Mouse (Mus musculus) kidney, adult 2 months (tissue): ENCODE data around the gene Slc25a43. TPM values are rescaled to one million over a fixed set of nuclear protein-coding genes. Genes with fewer than 3 reads are reported as not detected.
"Not testable (repeated sequence)": the region's sequence is repeated elsewhere in the genome, so short reads cannot be mapped to it uniquely, and the experiment has no call there.

ENCODE experiments used
- DNase-seq: peaks from one replicate; pipeline ENCODE4 v3.0.0; 2021
- H3K27ac ChIP-seq: fragments of 200-500 bp; 2 replicates; pipeline ENCODE4 v1.5.1; 2012; ENCODE audit warnings: low read depth, low read length, control low read depth, inconsistent platforms; ENCODE audit not compliant: insufficient read depth
- H3K27me3 ChIP-seq: fragments of 200-500 bp; replicated peaks from 2 replicates; pipeline ENCODE4 v1.6.1; 2012; ENCODE audit warnings: mild to moderate bottlenecking, moderate library complexity, low read length, inconsistent platforms; ENCODE audit not compliant: control insufficient read depth, insufficient read depth
- H3K36me3 ChIP-seq: fragments of 200-500 bp; 2 replicates; pipeline ENCODE4 v1.6.1; 2012; ENCODE audit warnings: mild to moderate bottlenecking, moderate library complexity, low read length, inconsistent platforms; ENCODE audit not compliant: control insufficient read depth, insufficient read depth
- H3K4me1 ChIP-seq: fragments of 200-500 bp; 2 replicates; pipeline ENCODE4 v1.6.1; 2011; ENCODE audit warnings: low read length; ENCODE audit not compliant: control insufficient read depth, insufficient read depth
- H3K4me3 ChIP-seq: fragments of 200-500 bp; 2 replicates; pipeline ENCODE4 v1.5.1; 2011; ENCODE audit warnings: mild to moderate bottlenecking, low read depth, low read length, control low read depth; ENCODE audit not compliant: insufficient read depth
- CTCF ChIP-seq: fragments of 200-500 bp; conservative IDR thresholded peaks from 2 replicates; pipeline ENCODE4 v1.5.1; 2011; ENCODE audit warnings: low read depth, mild to moderate bottlenecking, control low read depth, low read length, moderate library complexity, mixed read lengths; ENCODE audit not compliant: insufficient read depth, insufficient read length
- POLR2A ChIP-seq: fragments of 200-500 bp; IDR thresholded peaks from one replicate; pipeline ENCODE4 v1.6.1; 2011; ENCODE audit warnings: low read depth, low read length, control low read depth
- WGBS: fragments of 180-500 bp; shearing (Covaris S2); methylation state at CpG from one replicate; pipeline ENCODE4 v1.1.7; 2018; 5-methylcytosine and 5-hydroxymethylcytosine counted together
- polyA plus RNA-seq: library from polyadenylated mRNA; depleted of rRNA; stranded (reverse); fragments of >200 nt; gene quantifications from 2 replicates; pipeline ENCODE4 v1.2.3, GENCODE M21; 2012

The Slc25a43 gene
- polyA plus RNA-seq, 1 experiment: 0.97 TPM

- TF ChIP-seq CTCF (no peak), POLR2A (no peak)
- Histone ChIP-seq H3K4me1 (peaks cover 2% of the 10 kb centered on the region; the same call in 1 of the 2 replicates), H3K27me3 (no peaks in the 10 kb centered on the region), H3K4me3 (no peak overlapping the region), H3K36me3 (no peaks in the 10 kb centered on the region), H3K27ac (no peak overlapping the region)
- 47% methylated on average over 4 of the region's 4 CpGs for WGBS
- peak; percentile 35 for DNase-seq
These were observed 45.9 kb downstream of the Slc25a43 start for GRCm38 (mm10) chrX:36789360-36789759.

GRCm38 (mm10) chrX:36794571-36794970, 51.1 kb downstream of the Slc25a43 start:
- peak; percentile 63 for DNase-seq
- no peak for TF ChIP-seq CTCF
- TF ChIP-seq POLR2A: no peak
- Histone ChIP-seq H3K4me1 (peaks cover 5% of the 10 kb centered on the region; the same call in 1 of the 2 replicates), H3K4me3 (no peak overlapping the region), H3K27me3 (no peaks in the 10 kb centered on the region), H3K27ac (peak overlapping the region; percentile 42; the same call in 1 of the 2 replicates), H3K36me3 (peaks cover 8% of the 10 kb centered on the region)
- 35% methylated on average over 5 of the region's 5 CpGs for WGBS

- under 1% methylated on average over 41 of the region's 41 CpGs for WGBS
- Histone ChIP-seq H3K4me3 (peak within 1 kb of the TSS; percentile 80), H3K36me3 (peaks cover 8% of the 10 kb centered on the region), H3K27me3 (no peaks in the 10 kb centered on the region), H3K4me1 (peaks cover 5% of the 10 kb centered on the region; the same call in 1 of the 2 replicates), H3K27ac (peak within 1 kb of the TSS; percentile 97)
- DNase-seq: peak; percentile 94
- TF ChIP-seq POLR2A (peak; percentile 72), CTCF (no peak)
These were observed 52.1 kb downstream of the Slc25a43 start, which contains the start of gene Slc25a5 for GRCm38 (mm10) chrX:36795424-36796162. Gene Slc25a5, plus strand, starts transcription at chrX:36795651.

- WGBS: under 1% methylated on average over 40 of the region's 41 CpGs
- Histone ChIP-seq H3K27me3 (no peaks in the 10 kb centered on the region), H3K4me3 (peak overlapping the region; percentile 80), H3K36me3 (peaks cover 8% of the 10 kb centered on the region), H3K4me1 (peaks cover 5% of the 10 kb centered on the region; the same call in 1 of the 2 replicates), H3K27ac (peak overlapping the region; percentile 89)
- DNase-seq: peak; percentile 84
- TF ChIP-seq CTCF (peak; percentile 59), POLR2A (no peak)
These were observed 52.7 kb downstream of the Slc25a43 start for GRCm38 (mm10) chrX:36796163-36796581.

- not testable (repeated sequence) for H3K27me3 ChIP-seq, H3K4me1 ChIP-seq, DNase-seq, H3K36me3 ChIP-seq
- Histone ChIP-seq H3K27ac (peak overlapping the region; percentile 89), H3K4me3 (peak overlapping the region; percentile 80)
- 17% methylated on average over 8 of the region's 8 CpGs for WGBS
These were observed 53.3 kb downstream of the Slc25a43 start for GRCm38 (mm10) chrX:36796734-36797133.

GRCm38 (mm10) chrX:36799131-36799879, 55.8 kb downstream of the Slc25a43 start:
- Histone ChIP-seq H3K27me3 (no peaks in the 10 kb centered on the region), H3K4me3 (no peak overlapping the region), H3K36me3 (peaks cover 8% of the 10 kb centered on the region), H3K4me1 (peaks cover 4% of the 10 kb centered on the region; the same call in 1 of the 2 replicates), H3K27ac (no peak overlapping the region)
- TF ChIP-seq POLR2A: no peak
- no peak for TF ChIP-seq CTCF
- no peak for DNase-seq
- WGBS: 24% methylated on average over 6 of the region's 6 CpGs

GRCm38 (mm10) chrX:36803189-36803588, 59.7 kb downstream of the Slc25a43 start:
- H3K27me3 ChIP-seq: no peaks in the 10 kb centered on the region
- no peak for TF ChIP-seq POLR2A
- no peak for TF ChIP-seq CTCF
- H3K36me3 ChIP-seq: peaks cover under 1% of the 10 kb centered on the region; the same call in 1 of the 2 replicates
- H3K4me3 ChIP-seq: no peak overlapping the region
- H3K27ac ChIP-seq: no peak overlapping the region
- WGBS: 58% methylated on average over 5 of the region's 5 CpGs
- no peak for DNase-seq
- H3K4me1 ChIP-seq: no peaks in the 10 kb centered on the region; the same call in 1 of the 2 replicates
